Mouse (Mus musculus): ENCODE measurements at regions not wholly inside any gene's neighbourhood (a gene's known extent, or its start where the extent isn't known, plus 50 kb on each side); places are given as distances from the start of the nearest gene placed in this dataset.

DNA sequence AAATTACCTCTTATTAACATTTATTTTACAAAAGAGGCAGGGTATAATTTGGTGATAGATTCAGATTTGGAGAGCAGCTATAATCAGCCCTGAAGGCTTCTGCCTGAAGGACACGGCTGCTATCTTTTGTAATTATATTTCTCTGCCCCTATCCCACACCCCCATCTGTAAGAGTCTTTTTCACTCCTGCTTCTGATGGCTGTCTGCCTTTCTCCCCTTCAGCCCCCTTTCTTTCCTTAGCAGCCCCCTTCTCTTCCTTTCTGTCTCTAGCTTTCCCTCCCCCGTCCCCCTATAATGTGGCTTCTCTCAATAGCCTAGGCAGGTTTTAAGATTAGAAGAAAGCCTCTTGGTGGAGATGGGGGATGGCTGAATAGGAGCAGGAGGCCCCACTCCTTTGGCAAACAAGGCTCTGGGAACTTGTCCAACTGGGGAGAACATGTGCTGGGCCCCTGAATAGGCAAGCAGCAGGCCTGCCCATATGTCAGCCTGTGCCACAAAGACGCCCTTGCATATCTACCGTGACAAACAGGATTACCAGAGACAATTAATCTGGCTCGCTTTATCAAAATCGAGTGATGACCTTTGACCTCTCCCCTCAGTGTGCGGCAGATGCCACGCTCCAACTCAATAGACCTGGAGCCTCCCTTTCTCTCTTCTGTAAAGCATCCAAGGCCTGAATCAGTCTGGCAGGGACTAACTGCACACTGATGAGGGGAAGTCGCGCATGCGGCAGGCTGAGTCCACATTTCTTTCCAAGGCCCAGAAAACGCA lies 615.1 kb downstream of the Hdgfl1 start:
- Histone ChIP-seq H3K79me2 (ENCODE audit: control insufficient read depth, insufficient read depth) (no peaks in the 10 kb centered on the region), H3K79me3 (ENCODE audit: low read depth) (no peaks in the 10 kb centered on the region), H3ac (ENCODE audit: control insufficient read depth, insufficient read length, low read depth) (no peak overlapping the region), H3K4me3 (ENCODE audit: insufficient read depth, poor library complexity, severe bottlenecking) (no peak overlapping the region), H3K36me3 (ENCODE audit: control insufficient read depth, insufficient read depth) (no peaks in the 10 kb centered on the region), H3K27me3 (ENCODE audit: control insufficient read depth, insufficient read depth, insufficient read length) (no peaks in the 10 kb centered on the region)
- TF ChIP-seq MAX (IDR thresholded peaks at IDR 0.05) (no peak), MYOG (IDR thresholded peaks at IDR 0.05; ENCODE audit: control insufficient read depth, extremely low read depth, insufficient read length) (no peak), FOSL1 (IDR thresholded peaks at IDR 0.05; ENCODE audit: insufficient read depth, low read length, poor library complexity, severe bottlenecking) (no peak), CTCF (IDR thresholded peaks at IDR 0.05; ENCODE audit: control insufficient read depth, insufficient read depth, insufficient read length) (no peak), USF1 (IDR thresholded peaks at IDR 0.05; ENCODE audit: low read depth) (no peak), CEBPB (IDR thresholded peaks at IDR 0.05; ENCODE audit: low read depth) (no peak), MYOD1 (IDR thresholded peaks at IDR 0.05; ENCODE audit: control insufficient read depth, insufficient read length, low read depth) (no peak)

- Histone ChIP-seq H3K79me2 (ENCODE audit: control insufficient read depth, insufficient read depth) (no peaks in the 10 kb centered on the region), H3K4me3 (ENCODE audit: insufficient read depth, poor library complexity, severe bottlenecking) (no peak overlapping the region), H3ac (ENCODE audit: control insufficient read depth, insufficient read length, low read depth) (no peak overlapping the region), H3K79me3 (ENCODE audit: low read depth) (no peaks in the 10 kb centered on the region), H3K27me3 (ENCODE audit: control insufficient read depth, insufficient read depth, insufficient read length) (no peaks in the 10 kb centered on the region), H3K36me3 (ENCODE audit: control insufficient read depth, insufficient read depth) (no peaks in the 10 kb centered on the region)
- TF ChIP-seq FOSL1 (IDR thresholded peaks at IDR 0.05; ENCODE audit: insufficient read depth, low read length, poor library complexity, severe bottlenecking), result no peak
- no peak for TF ChIP-seq MYOG (IDR thresholded peaks at IDR 0.05; ENCODE audit: control insufficient read depth, extremely low read depth, insufficient read length)
- no peak for TF ChIP-seq MYOD1 (IDR thresholded peaks at IDR 0.05; ENCODE audit: control insufficient read depth, insufficient read length, low read depth)
- no peak for TF ChIP-seq MAX (IDR thresholded peaks at IDR 0.05)
- TF ChIP-seq CEBPB (IDR thresholded peaks at IDR 0.05; ENCODE audit: low read depth), result no peak
- no peak for TF ChIP-seq CTCF (IDR thresholded peaks at IDR 0.05; ENCODE audit: control insufficient read depth, insufficient read depth, insufficient read length)
- no peak for TF ChIP-seq USF1 (IDR thresholded peaks at IDR 0.05; ENCODE audit: low read depth)
Measured at GRCm38 (mm10) chr13:26154251-26154650, 615.7 kb downstream of the Hdgfl1 start.

DNA sequence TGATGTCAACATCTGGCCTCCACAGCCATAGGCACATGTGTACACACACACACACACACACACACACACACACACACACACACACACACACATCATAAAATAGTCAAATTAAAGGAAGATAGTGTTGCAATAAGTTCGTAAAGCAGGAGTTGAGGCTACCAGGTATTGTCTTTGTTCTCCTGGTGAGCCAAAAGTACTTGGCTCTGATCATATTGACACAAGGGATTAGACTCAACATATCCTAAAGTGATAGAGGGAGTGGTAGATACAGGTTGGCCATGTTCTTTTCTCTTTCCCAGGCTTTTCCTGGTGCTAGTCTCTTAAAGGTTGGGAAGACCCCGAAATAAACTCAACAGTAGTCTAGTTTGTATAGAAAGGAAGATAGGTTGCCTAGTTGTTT lies 616.9 kb downstream of the Hdgfl1 start:
- Histone ChIP-seq H3K27me3 (ENCODE audit: control insufficient read depth, insufficient read depth, insufficient read length) (no peaks in the 10 kb centered on the region), H3K36me3 (ENCODE audit: control insufficient read depth, insufficient read depth) (no peaks in the 10 kb centered on the region), H3ac (ENCODE audit: control insufficient read depth, insufficient read length, low read depth) (no peak overlapping the region), H3K79me2 (ENCODE audit: control insufficient read depth, insufficient read depth) (no peaks in the 10 kb centered on the region), H3K4me3 (ENCODE audit: insufficient read depth, poor library complexity, severe bottlenecking) (no peak overlapping the region), H3K79me3 (ENCODE audit: low read depth) (no peaks in the 10 kb centered on the region)
- no peak for TF ChIP-seq FOSL1 (IDR thresholded peaks at IDR 0.05; ENCODE audit: insufficient read depth, low read length, poor library complexity, severe bottlenecking)
- TF ChIP-seq CTCF (IDR thresholded peaks at IDR 0.05; ENCODE audit: control insufficient read depth, insufficient read depth, insufficient read length), result no peak
- TF ChIP-seq USF1 (IDR thresholded peaks at IDR 0.05; ENCODE audit: low read depth), result no peak
- TF ChIP-seq MYOG (IDR thresholded peaks at IDR 0.05; ENCODE audit: control insufficient read depth, extremely low read depth, insufficient read length), result no peak
- TF ChIP-seq CEBPB (IDR thresholded peaks at IDR 0.05; ENCODE audit: low read depth), result no peak
- no peak for TF ChIP-seq MAX (IDR thresholded peaks at IDR 0.05)
- no peak for TF ChIP-seq MYOD1 (IDR thresholded peaks at IDR 0.05; ENCODE audit: control insufficient read depth, insufficient read length, low read depth)

- H3K4me3 ChIP-seq (ENCODE audit: insufficient read depth, poor library complexity, severe bottlenecking), result no peak overlapping the region
- no peaks in the 10 kb centered on the region for H3K36me3 ChIP-seq (ENCODE audit: control insufficient read depth, insufficient read depth)
- H3K27me3 ChIP-seq (ENCODE audit: control insufficient read depth, insufficient read depth, insufficient read length), result no peaks in the 10 kb centered on the region
- no peaks in the 10 kb centered on the region for H3K79me3 ChIP-seq (ENCODE audit: low read depth)
- H3K79me2 ChIP-seq (ENCODE audit: control insufficient read depth, insufficient read depth), result no peaks in the 10 kb centered on the region
- H3ac ChIP-seq (ENCODE audit: control insufficient read depth, insufficient read length, low read depth), result no peak overlapping the region
- TF ChIP-seq MYOG (IDR thresholded peaks at IDR 0.05; ENCODE audit: control insufficient read depth, extremely low read depth, insufficient read length) (no peak), FOSL1 (IDR thresholded peaks at IDR 0.05; ENCODE audit: insufficient read depth, low read length, poor library complexity, severe bottlenecking) (no peak)
Measured at GRCm38 (mm10) chr13:26150426-26150825, 619.5 kb downstream of the Hdgfl1 start.

DNA sequence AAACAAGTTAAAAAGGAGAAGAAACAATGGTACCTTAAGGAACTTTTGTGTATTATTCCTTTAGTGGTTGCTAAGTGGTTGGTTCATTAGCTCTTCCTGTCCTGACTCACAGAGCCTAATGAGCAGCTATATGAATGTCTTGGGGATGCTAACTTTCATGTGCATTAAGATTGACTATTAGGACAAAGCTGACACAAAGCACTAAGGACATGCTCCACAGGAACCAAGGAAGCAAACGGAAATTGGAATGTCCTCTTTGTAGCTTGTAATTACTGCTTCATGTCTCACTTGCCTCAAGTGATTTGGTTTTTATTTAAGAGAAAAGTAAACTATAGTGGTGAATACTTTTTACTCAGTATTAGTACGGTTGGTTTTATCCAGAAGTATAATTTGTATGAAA lies 627.2 kb downstream of the Hdgfl1 start:
- Histone ChIP-seq H3K36me3 (ENCODE audit: control insufficient read depth, insufficient read depth) (no peaks in the 10 kb centered on the region), H3K79me2 (ENCODE audit: control insufficient read depth, insufficient read depth) (no peaks in the 10 kb centered on the region), H3K4me3 (ENCODE audit: insufficient read depth, poor library complexity, severe bottlenecking) (no peak overlapping the region), H3K27me3 (ENCODE audit: control insufficient read depth, insufficient read depth, insufficient read length) (no peaks in the 10 kb centered on the region), H3ac (ENCODE audit: control insufficient read depth, insufficient read length, low read depth) (no peak overlapping the region), H3K79me3 (ENCODE audit: low read depth) (no peaks in the 10 kb centered on the region)
- TF ChIP-seq CTCF (IDR thresholded peaks at IDR 0.05; ENCODE audit: control insufficient read depth, insufficient read depth, insufficient read length) (no peak), MYOD1 (IDR thresholded peaks at IDR 0.05; ENCODE audit: control insufficient read depth, insufficient read length, low read depth) (no peak), MAX (IDR thresholded peaks at IDR 0.05) (no peak), FOSL1 (IDR thresholded peaks at IDR 0.05; ENCODE audit: insufficient read depth, low read length, poor library complexity, severe bottlenecking) (no peak), CEBPB (IDR thresholded peaks at IDR 0.05; ENCODE audit: low read depth) (no peak), USF1 (IDR thresholded peaks at IDR 0.05; ENCODE audit: low read depth) (no peak), MYOG (IDR thresholded peaks at IDR 0.05; ENCODE audit: control insufficient read depth, extremely low read depth, insufficient read length) (no peak)

GRCm38 (mm10) chr13:26119363-26119762 lies 650.6 kb downstream of the Hdgfl1 start:
- Histone ChIP-seq H3K4me3 (ENCODE audit: insufficient read depth, poor library complexity, severe bottlenecking) (no peak overlapping the region), H3K36me3 (ENCODE audit: control insufficient read depth, insufficient read depth) (no peaks in the 10 kb centered on the region), H3ac (ENCODE audit: control insufficient read depth, insufficient read length, low read depth) (no peak overlapping the region), H3K27me3 (ENCODE audit: control insufficient read depth, insufficient read depth, insufficient read length) (no peaks in the 10 kb centered on the region), H3K79me3 (ENCODE audit: low read depth) (no peaks in the 10 kb centered on the region), H3K79me2 (ENCODE audit: control insufficient read depth, insufficient read depth) (no peaks in the 10 kb centered on the region)
- TF ChIP-seq MAX (IDR thresholded peaks at IDR 0.05) (no peak), FOSL1 (IDR thresholded peaks at IDR 0.05; ENCODE audit: insufficient read depth, low read length, poor library complexity, severe bottlenecking) (no peak), MYOG (IDR thresholded peaks at IDR 0.05; ENCODE audit: control insufficient read depth, extremely low read depth, insufficient read length) (no peak), MYOD1 (IDR thresholded peaks at IDR 0.05; ENCODE audit: control insufficient read depth, insufficient read length, low read depth) (no peak), USF1 (IDR thresholded peaks at IDR 0.05; ENCODE audit: low read depth) (no peak), CEBPB (IDR thresholded peaks at IDR 0.05; ENCODE audit: low read depth) (no peak), CTCF (IDR thresholded peaks at IDR 0.05; ENCODE audit: control insufficient read depth, insufficient read depth, insufficient read length) (no peak)
